Mouse (Mus musculus) intestine, embryonic 14.5 days (tissue): Measurements from ENCODE around the gene Znrf3. TPM values are rescaled to one million over a fixed set of nuclear protein-coding genes. Genes with fewer than 3 reads are reported as not detected.
A peak's percentile ranks its signal among the peaks of the same experiment; 100 is the strongest.

ENCODE experiments used
- ATAC-seq: fragments of 200-750 bp; cut with Nextera tagmentation; replicated peaks from 2 replicates; pipeline ENCODE4 v1.8.0; 2017; ENCODE audit warnings: low read depth, moderate number of reproducible peaks, moderate TSS enrichment, moderate library complexity; ENCODE audit not compliant: low FRiP score, low TSS enrichment
- DNase-seq: peaks from one replicate; pipeline ENCODE4 v3.0.0-alpha.2; 2018; ENCODE audit warnings: low spot score
- H3K27ac ChIP-seq: fragments of 300-500 bp; sonication (generic); 2 replicates; pipeline ENCODE4 v1.5.1; 2014; ENCODE audit warnings: low read depth, mild to moderate bottlenecking, control low read depth
- H3K27me3 ChIP-seq: fragments of 300-500 bp; sonication (generic); replicated peaks from 2 replicates; pipeline ENCODE4 v1.6.1; 2014; ENCODE audit warnings: low read length, control low read depth; ENCODE audit not compliant: control insufficient read depth, insufficient read depth
- H3K36me3 ChIP-seq: fragments of 300-500 bp; sonication (generic); 2 replicates; pipeline ENCODE4 v1.6.1; 2014; ENCODE audit warnings: low read length, control low read depth; ENCODE audit not compliant: control insufficient read depth, insufficient read depth
- H3K4me1 ChIP-seq: fragments of 300-500 bp; sonication (generic); replicated peaks from 2 replicates; pipeline ENCODE4 v1.6.1; 2014; ENCODE audit warnings: low read length, control low read depth, mixed read lengths; ENCODE audit not compliant: control insufficient read depth, insufficient read depth
- H3K4me2 ChIP-seq: fragments of 300-500 bp; sonication (generic); 2 replicates; pipeline ENCODE4 v1.6.1; 2014; ENCODE audit warnings: low read length
- H3K4me3 ChIP-seq: fragments of 300-500 bp; sonication (generic); 2 replicates; pipeline ENCODE4 v1.5.1; 2014; ENCODE audit warnings: low read depth, low read length, control low read depth, mixed read lengths
- H3K9ac ChIP-seq: fragments of 300-500 bp; sonication (generic); 2 replicates; pipeline ENCODE4 v1.6.1; 2014; ENCODE audit warnings: mild to moderate bottlenecking, low read length
- H3K9me3 ChIP-seq: fragments of 300-500 bp; sonication (generic); 2 replicates; pipeline ENCODE4 v1.6.1; 2016; ENCODE audit warnings: low read length, control low read depth; ENCODE audit not compliant: control insufficient read depth
- WGBS: fragments of 180-500 bp; shearing (Covaris S2); extraction: QIAGEN DNeasy Blood & Tissue Kit; methylation state at CpG from one replicate; pipeline ENCODE4 v1.1.7; 2014; 5-methylcytosine and 5-hydroxymethylcytosine counted together
- polyA plus RNA-seq: library from polyadenylated mRNA; unstranded; fragments of >200 nt; fragmentation: Nextera tagmentation; extraction: Ambion mirVana; gene quantifications from 2 replicates; pipeline ENCODE4 v1.2.1, GENCODE M21; 2014

Gene Znrf3
- polyA plus RNA-seq, 1 experiment from 2014 or later: 12.0 TPM

GRCm38 (mm10) chr11:5271274-5272065 is 173.2 kb downstream of the Znrf3 start:
- H3K9me3 ChIP-seq: no peaks in the 10 kb centered on the region
- DNase-seq: no peak
- 59% methylated on average over 9 of the region's 9 CpGs for WGBS
- no peak overlapping the region for H3K9ac ChIP-seq
- H3K36me3 ChIP-seq: no peaks in the 10 kb centered on the region
- H3K4me2 ChIP-seq: no peak overlapping the region
- no peaks in the 10 kb centered on the region for H3K27me3 ChIP-seq
- no peak overlapping the region for H3K4me3 ChIP-seq
- H3K4me1 ChIP-seq: no peaks in the 10 kb centered on the region
- ATAC-seq: no peak
- H3K27ac ChIP-seq: no peak overlapping the region

- Histone ChIP-seq H3K9me3 (no peaks in the 10 kb centered on the region), H3K9ac (no peak overlapping the region), H3K4me1 (no peaks in the 10 kb centered on the region), H3K4me3 (no peak overlapping the region), H3K4me2 (no peak overlapping the region), H3K36me3 (no peaks in the 10 kb centered on the region), H3K27ac (no peak overlapping the region), H3K27me3 (no peaks in the 10 kb centered on the region)
- no peak for ATAC-seq
- no peak for DNase-seq
- 89% methylated on average over 8 of the region's 8 CpGs for WGBS
Observed at GRCm38 (mm10) chr11:5269846-5270461, 174.7 kb downstream of the Znrf3 start.

GRCm38 (mm10) chr11:5265764-5266163 is 178.9 kb downstream of the Znrf3 start:
- ATAC-seq (no peak), DNase-seq (no peak)
- H3K36me3 ChIP-seq: no peaks in the 10 kb centered on the region
- H3K9me3 ChIP-seq: no peaks in the 10 kb centered on the region
- no peaks in the 10 kb centered on the region for H3K4me1 ChIP-seq
- WGBS: 83% methylated on average over 8 of the region's 8 CpGs
- no peak overlapping the region for H3K9ac ChIP-seq
- no peak overlapping the region for H3K27ac ChIP-seq
- no peak overlapping the region for H3K4me3 ChIP-seq
- no peaks in the 10 kb centered on the region for H3K27me3 ChIP-seq
- no peak overlapping the region for H3K4me2 ChIP-seq

GRCm38 (mm10) chr11:5263078-5263730 is 181.4 kb downstream of the Znrf3 start:
- WGBS: 58% methylated on average over 26 of the region's 26 CpGs
- no peak overlapping the region for H3K9ac ChIP-seq
- ATAC-seq: no peak
- no peaks in the 10 kb centered on the region for H3K9me3 ChIP-seq
- H3K4me2 ChIP-seq: no peak overlapping the region
- H3K4me1 ChIP-seq: 0 out of 2 replicates have a peak, but pooled peaks cover 6% of the 10 kb centered on the region
- H3K27me3 ChIP-seq: no peaks in the 10 kb centered on the region
- no peak overlapping the region for H3K4me3 ChIP-seq
- no peak overlapping the region for H3K27ac ChIP-seq
- DNase-seq: no peak
- H3K36me3 ChIP-seq: no peaks in the 10 kb centered on the region

- ATAC-seq: peak; percentile 97
- Histone ChIP-seq H3K27ac (peak within 1 kb of the TSS; percentile 51; the same call in 1 of the 2 replicates), H3K9me3 (no peaks in the 10 kb centered on the region), H3K4me3 (peak within 1 kb of the TSS; percentile 76), H3K27me3 (no peaks in the 10 kb centered on the region), H3K4me2 (peak within 1 kb of the TSS; percentile 74), H3K9ac (peak within 1 kb of the TSS; percentile 78), H3K36me3 (no peaks in the 10 kb centered on the region), H3K4me1 (peaks cover 7% of the 10 kb centered on the region)
- 4% methylated on average over 47 of the region's 80 CpGs for WGBS
- peak; percentile 95 for DNase-seq
Observed at GRCm38 (mm10) chr11:5261508-5262392, 182.9 kb downstream of the Znrf3 start, which contains the start of gene Kremen1. Gene Kremen1 (minus strand): TSS chr11:5261558.

- Histone ChIP-seq H3K4me2 (peak overlapping the region; percentile 74), H3K9ac (peak overlapping the region; percentile 78), H3K4me1 (peaks cover 10% of the 10 kb centered on the region), H3K9me3 (no peaks in the 10 kb centered on the region), H3K27me3 (no peaks in the 10 kb centered on the region), H3K36me3 (no peaks in the 10 kb centered on the region), H3K27ac (peak overlapping the region; percentile 51; the same call in 1 of the 2 replicates), H3K4me3 (peak overlapping the region; percentile 76)
- ATAC-seq: peak; percentile 60
- peak; percentile 87 for DNase-seq
- WGBS: 2% methylated on average over 39 of the region's 42 CpGs
Observed at GRCm38 (mm10) chr11:5260942-5261459, 183.6 kb downstream of the Znrf3 start.

- Histone ChIP-seq H3K27ac (no peak overlapping the region), H3K9ac (no peak overlapping the region), H3K36me3 (no peaks in the 10 kb centered on the region), H3K4me2 (peak overlapping the region; percentile 74), H3K27me3 (no peaks in the 10 kb centered on the region), H3K9me3 (no peaks in the 10 kb centered on the region), H3K4me1 (peaks cover 10% of the 10 kb centered on the region), H3K4me3 (peak overlapping the region; percentile 76)
- ATAC-seq: no peak
- no peak for DNase-seq
- 47% methylated on average over 10 of the region's 10 CpGs for WGBS
Observed at GRCm38 (mm10) chr11:5259944-5260598, 184.6 kb downstream of the Znrf3 start.
